Mouse (Mus musculus) C2C12 (cell line): ENCODE measurements around the gene Nrd1.

Experiments
- CTCF ChIP-seq: IDR thresholded peaks from one replicate; pipeline ENCODE4 v1.5.1; 2011; ENCODE audit not compliant: control insufficient read depth, insufficient read depth, insufficient read length
- MAX ChIP-seq: IDR thresholded peaks from one replicate; pipeline ENCODE4 v1.6.1; 2011; ENCODE audit warnings: mild to moderate bottlenecking, control low read depth

GRCm38 (mm10) chr4:109094269-109094668 is 93.8 kb downstream of the Nrd1 start:
- TF ChIP-seq CTCF (no peak), MAX (no peak)
